Mouse (Mus musculus) MN1 (cell line): ENCODE results near the gene Parp1.

ENCODE experiments used
- DNase-seq: peaks from one replicate; pipeline ENCODE4 v3.0.0-alpha.2; 2016; ENCODE audit warnings: low spot score

Parp1 gene

DNA sequence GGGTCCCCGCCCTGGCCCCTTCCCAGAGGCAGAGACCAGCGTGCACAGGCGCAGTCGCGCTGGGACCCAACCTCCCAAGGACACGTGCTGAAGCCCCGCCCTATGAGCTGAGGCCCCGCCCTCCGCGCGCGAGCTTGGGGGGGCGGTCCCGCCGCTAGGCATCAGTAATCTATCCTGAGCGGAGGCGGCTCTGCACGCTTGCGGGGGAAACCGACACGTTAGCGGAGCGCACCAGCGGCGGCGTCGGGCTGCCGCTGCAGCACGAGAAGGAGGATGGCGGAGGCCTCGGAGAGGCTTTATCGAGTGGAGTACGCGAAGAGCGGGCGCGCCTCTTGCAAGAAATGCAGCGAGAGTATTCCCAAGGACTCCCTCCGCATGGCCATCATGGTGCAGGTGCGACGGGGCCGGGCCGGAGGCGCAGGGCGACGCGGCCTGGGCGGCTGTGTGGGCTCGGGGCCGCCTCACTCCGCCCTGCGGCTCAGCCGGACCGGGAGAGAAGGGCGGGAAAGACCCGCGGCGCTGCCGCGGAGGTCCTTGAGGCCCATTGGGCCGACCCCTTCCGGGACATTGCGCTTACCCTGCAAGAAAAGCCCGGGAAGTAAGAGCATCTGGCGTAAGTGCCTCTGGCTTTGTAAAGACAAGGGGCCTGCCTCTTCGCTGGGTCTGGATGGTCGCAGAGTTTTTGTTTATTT is at the start of gene Parp1:
Gene Parp1 (plus strand): TSS at position 164 of the 692 bp plus-strand sequence.
- DNase-seq = peak; percentile 96

DNA sequence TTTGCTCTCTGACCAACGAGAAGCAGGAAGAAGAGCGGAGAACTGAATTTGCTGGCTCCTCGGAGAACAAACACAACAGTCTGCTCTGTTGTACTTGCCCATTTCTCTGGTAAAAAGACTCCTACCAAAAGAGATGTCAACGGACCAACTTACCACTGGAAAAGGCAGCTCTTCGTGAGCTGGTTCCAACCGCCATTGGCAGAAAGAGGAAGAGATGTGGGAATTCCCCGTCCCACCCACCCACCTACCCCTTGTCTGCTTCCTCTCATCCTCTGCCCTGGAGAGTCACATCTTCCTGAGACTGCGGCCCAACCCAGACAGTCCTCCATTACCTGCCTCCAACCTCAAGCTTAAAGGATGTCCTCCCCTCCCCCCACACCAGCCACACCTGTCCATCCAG is 49.2 kb upstream of the Parp1 start:
- DNase-seq = no peak

DNA sequence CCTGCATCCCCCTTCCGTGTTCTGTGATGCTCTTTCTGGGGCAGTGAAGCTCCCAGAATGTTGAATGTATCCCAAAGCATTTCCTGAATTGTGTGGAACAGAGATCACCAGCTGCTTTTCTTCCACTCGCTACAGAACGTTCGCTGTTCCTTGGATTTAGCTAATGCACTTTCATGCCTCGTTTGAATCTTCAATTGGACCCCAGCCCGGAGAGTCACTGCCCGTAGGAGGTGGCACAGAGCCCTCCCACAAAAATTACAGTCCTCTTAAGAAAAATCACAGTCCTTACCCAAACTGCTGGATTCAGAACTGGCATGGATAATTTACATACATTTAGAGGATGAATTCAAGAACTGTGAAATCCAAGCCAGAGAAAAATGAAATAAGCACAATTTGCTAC is 48.5 kb upstream of the Parp1 start:
- no peak for DNase-seq

DNA sequence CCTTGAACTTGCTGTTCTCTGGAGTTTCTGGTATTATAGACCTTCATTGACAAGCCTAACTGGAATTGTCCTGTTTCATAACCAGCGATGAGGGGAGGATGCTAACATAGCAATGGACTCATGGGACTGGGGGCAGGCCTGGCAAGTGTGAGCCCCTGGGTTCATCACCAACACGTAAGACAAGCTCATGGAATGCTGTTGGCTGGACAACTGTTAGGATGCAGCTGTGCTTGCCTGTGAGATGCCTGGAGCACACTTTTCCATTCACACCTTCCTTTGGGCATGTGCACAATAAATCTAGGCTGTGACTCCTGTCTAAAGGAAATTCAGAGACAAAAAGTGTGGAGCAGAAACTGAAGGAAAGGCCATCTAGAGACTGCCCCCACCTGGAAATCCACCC is 45.4 kb upstream of the Parp1 start:
- DNase-seq = no peak

DNA sequence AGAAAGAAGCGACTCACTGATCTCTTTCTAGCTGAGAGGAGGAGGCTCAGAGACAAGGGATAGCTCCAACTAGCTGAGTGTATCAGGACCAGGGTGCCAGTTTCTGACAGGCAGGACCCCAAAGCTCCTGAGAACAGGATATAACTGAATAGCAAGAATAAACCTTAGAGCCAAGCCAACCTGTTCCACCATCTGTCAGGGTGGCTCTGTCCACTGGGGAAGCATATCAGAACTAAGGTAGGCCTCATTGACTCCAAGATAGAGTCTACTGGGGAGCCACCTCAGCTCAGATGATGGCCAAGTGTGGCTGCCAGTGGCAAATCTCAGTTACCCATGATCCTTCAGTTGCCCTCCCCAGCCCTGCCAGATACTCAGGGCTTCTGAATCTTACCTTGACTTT is 43.4 kb upstream of the Parp1 start:
- DNase-seq = no peak

DNA sequence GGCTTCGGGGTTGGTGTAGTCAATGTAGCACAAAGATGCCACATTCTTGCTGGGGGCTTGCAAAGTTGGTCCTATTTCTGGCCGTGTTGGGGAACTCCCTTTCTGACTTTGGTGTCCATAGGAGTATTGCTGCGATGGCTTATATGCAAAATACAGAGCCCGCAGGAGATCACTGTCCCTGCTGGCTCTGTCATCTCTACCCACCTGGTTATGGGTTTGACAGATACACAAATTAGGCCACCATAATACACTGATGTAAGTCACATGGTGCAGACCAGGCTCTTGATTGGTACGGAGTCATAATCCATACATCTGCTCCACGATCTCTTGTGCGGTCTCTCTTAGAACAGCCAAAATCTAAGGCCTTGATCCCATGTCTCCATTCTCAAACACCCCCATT is 38.9 kb upstream of the Parp1 start:
- DNase-seq = no peak

DNA sequence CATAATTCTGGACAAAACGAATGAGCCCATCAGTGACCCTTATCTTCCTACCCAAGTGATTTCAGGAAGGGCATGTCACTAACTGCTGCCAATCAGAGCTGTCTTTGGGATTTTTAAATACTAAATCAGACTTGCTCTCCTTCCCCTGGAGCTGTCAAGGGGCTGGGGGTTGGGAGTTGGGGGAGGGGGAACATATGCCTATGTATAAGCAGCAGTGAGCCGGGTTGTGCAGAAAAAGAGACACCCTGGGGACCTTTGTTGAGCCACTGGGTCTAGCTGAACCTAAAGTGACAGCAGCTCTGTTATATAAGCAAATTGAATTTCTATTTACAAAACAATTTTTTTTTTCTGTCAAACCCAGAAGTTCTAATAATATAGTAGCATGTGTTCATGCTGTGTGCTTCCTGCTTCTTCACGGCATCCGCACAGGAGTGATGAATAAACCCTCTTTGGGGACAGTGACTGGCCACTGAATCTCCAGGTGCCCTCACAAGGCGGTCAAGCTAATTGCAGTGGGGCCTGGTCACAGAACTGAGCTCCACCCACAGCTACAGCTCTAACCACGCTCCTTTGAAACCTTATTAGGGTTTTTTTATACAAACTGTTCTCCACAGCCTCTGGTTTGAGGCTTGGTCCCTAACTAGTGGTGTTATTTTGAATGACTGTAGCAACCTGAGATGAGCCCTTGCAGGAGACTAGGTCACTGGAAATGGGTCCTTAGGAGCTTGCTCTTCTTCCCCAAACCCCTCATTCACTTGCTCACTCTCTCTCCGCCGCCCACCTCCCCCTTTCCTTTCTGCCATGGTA is 38.1 kb upstream of the Parp1 start:
- DNase-seq = no peak

DNA sequence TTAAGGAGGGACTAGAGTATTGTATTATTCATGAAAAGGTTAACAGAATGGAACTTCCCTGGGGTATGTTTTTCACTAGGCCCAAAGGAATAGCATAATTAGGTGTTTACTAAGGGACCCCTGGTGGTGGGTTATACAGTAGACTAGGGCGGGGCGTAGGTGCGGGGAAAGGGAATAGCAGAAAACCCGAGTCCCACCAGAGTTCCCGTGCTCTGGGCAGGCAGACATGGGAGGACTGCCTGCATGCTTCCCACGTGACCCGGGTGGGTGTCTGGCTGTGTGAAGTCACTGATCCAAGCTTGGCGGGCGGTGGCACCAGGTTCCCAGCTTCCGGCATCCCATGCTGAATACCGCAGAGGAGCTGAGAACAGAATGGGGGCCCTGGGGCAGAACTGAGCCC is 36.1 kb upstream of the Parp1 start:
- DNase-seq = no peak

DNA sequence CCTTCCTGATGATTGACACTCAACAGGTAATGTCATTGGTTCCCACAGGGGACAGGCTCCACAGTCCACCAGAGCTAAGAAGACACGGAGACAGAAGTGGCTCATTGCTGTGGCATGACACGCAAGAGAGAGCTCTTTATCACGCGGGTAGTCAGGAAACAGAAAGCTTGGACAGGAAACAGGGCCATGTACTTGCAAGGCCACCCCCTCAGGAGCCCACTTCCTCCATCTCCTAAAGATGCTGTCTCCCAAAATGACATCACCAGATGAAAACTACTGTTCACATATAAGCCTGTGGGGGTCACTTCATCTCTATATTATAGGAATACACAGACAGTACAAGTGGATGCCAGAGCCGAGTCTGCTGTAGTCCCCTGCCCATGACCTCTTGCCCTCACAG is 32.0 kb upstream of the Parp1 start:
- DNase-seq = no peak

DNA sequence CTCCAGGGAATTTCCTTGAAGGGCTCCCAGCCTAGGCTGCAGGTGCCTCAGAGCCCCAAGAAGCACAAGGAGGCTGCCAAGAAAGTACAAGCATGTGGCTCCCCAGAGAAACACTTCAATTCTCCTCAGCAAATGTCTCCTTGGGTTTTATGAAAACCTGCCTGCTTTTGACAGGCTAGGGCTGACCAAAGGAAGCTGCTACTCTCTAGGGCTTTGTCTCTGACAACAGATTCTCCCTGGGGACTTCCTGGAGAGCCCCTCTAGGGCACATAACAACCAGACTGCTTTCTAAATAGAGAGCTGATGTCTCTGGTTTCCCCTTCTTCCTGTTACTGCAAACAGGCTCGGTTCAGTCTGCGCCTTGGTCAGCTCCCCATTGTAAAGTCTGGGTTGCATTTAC is 27.5 kb upstream of the Parp1 start:
- DNase-seq = peak; percentile 20

DNA sequence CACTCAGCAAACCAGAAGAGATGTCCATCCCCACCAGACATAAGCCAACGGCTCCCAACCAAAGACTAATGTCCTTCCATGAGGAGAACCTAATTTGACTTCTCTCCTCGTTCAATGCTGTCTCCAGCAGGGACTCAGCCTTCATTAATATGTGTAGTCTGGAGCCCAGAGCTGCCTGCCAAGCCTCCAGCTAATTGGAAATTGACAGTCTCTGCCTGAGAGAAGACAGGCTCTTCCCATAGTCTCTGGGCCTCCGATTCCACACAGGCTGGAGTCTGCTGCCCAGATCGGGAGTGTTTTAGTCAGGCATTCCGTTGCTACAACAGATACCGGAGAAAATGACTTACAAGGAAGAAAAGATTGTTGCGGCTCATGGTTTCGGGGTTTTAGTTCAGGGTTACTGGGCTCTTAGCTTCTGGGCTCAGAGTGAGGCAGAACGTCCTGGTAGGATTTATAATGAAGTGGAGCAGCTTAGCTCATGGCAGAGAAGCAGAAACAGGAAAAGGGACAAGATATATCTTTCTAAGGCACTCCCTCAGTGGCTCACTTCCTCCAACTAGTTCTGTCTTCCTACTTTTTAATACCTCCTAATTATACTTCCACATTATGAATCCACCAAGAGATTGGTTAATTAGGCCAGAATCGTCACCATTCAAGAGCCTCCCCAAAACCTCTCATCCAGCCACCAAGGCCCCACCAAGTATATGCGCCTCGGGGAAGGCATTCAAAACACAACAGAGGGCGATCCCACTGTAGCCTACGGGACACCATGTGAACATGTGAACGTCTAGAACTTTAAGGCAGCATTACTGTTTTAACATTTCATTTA is 26.6 kb upstream of the Parp1 start:
- peak; percentile 63 for DNase-seq

DNA sequence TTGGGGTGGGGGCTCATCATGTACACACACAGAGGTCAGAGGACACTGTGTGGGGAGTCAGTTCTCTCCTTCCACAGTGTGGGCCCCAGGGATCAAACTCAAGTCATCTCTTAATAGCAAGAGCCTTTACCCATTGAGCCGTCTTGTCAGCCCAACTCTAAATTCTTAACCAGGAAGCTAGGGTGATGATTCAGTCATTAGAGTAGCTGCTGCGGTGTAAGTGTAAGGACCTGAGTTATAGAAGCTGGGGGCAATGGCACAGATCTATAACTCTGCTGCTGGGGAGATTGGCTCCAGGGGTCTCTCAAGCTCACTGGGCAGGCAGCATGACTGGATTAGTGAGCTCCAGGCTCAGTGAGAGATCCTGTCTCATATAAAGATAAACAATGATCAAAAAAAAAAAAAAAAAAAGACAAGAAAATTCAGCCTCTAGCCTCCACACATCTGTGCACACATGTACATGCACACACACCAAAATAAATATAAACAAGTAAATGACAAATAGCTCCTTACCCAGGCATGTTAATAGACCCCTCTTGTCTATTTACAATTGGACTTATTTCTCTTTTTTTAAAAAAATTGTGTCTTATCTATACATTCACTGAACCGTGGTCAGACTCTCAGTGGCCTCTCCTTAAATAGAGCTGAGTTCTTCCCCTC is 25.9 kb upstream of the Parp1 start:
- DNase-seq = no peak

DNA sequence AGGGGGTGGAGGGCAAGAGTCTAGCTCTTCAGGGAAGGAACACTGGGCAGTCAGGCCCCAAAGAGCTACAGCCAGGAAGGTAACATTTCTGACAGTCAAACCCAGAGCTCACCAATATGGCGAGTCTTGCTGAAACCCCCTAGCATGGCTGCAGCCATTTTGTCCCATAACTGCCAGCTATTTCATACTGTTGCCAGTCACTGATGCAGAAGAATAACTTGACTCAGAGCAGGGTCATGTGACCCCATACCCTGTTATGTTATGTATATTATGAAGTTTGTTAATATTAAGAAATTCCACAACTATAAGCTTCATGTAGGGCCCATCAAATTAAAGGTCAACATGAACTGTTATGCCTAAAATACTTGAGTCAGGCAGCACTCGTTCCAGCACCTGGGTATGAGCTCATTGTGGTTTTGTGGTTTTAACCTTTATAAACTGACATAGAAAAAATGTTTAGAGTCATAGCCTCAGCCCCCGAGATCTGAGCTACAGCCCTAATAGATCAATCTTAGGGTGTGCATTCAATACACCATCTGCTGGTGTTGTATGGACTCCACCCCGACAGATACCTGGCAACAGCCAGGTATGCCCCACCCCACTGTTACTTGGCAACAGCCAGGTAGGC is 22.7 kb upstream of the Parp1 start:
- DNase-seq = no peak

DNA sequence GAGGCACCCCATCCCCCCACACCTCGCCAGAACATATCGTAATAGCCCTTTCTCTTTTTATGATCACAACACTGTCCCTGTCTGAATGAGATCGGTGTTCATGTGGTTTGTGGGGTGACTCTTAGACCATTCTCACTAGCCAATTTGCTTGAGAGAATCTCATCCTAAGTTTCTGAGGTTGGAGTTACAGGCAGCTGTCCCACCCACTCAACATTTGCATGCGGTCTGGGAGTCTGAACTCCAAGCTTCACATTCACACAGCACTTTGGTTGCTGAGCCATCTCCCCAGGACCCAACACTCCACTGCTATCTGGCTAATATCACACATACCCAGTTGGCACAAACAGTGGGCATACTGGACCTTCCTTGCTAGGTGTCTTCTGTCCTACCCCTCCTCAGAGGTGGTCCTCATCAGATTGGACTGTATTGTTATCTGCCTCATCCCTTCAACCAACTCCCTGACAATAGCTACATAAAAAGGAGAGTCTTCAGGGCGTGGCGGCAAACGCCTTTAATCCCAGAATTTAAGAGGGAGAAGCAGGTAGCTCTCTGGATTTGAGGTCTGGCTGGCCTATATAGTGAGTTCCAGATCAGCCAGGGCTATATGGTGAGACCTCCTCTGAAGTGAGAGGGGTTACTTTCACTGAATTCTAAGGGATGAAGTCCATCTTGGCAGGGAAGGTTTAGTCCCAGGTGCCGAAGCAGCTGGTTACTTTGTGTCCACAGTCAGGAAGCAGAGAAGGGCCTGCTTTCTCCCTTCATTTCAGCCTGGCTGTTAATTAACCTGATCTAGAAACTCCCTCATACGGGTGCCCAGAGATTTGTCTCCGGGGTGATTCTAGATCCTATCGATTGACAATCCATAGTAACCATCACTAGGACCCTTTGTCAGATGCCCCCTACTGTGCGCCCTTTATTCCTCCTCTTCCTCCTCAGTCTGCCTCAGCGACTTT is 21.6 kb upstream of the Parp1 start:
- no peak for DNase-seq

DNA sequence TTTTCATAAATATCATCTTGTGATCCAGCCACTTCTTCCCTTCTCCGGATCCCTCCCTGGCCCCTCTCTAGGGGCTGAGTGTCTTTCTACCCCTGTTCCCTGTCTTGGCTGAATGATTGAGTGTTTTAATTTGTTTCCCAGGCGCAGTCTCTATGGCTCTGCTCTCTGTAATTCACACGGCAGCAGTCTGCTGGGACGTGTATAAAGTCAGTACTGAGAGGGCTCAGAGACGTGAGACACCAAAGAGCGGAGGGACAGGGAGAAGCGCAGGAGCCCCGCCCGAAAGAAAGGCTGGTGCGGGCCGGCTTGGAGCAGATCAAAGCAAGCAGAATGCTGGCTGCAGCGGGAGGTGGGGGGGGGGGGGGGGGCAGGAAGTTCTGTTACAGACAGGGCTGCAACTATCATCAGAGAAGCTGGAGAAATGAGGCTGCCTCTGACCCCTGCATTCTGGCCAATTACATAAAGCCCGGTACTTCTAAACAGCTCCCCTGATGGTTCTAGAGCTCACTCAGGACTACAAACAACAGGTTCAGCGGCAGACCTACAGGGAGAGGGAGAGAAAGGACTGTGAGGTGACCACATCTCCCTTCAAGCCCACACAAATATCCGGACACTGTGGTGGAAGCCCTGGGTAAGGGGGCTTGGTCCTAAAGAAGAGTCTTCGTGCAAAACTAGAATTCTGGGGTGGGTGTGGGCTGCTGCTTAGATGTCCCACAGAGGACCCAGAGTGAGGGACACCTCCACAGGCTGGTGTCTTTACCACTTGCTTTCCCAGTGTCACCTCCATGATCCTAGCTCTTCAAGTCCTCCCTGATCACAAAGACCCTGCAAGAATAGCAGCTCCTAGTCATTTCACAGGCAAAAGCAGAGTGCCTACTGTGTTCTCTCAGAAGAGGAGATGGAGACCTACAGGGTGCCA is 20.7 kb upstream of the Parp1 start:
- no peak for DNase-seq

DNA sequence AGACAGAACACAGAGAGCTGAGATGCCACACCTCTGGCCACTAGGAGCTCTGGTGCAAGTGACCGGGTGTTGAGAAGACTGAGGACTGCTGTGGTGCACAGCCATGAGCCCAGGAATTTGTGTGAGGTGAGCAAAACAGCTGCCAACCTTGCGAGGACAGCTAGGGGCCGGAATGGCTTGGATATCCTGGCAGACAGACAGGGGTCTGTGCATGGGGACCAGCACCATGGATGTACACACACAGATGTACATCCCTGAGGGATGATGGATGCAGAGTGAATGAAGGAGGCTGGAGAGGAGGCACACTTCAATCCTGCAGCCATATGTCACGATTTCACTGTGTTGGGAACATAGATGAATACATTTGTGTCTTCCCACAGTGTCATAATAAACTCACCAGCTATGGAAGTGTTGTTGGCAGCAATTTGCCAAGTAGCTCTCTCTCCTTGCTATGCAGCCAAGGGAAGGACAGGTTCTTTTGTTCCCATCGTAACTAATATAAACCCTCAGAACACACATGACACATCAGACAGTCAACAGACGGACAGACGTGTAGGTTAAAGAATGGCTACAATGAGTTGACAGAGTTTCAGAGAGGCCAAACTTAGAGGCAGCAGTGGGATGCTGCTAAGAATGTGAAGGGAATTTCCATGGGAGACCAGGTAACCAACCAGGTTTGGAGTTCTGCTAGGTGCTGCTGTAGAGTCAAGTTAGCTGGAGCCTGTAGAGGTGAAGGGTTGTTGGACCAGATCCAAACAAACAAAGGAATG is 19.0 kb upstream of the Parp1 start:
- no peak for DNase-seq

DNA sequence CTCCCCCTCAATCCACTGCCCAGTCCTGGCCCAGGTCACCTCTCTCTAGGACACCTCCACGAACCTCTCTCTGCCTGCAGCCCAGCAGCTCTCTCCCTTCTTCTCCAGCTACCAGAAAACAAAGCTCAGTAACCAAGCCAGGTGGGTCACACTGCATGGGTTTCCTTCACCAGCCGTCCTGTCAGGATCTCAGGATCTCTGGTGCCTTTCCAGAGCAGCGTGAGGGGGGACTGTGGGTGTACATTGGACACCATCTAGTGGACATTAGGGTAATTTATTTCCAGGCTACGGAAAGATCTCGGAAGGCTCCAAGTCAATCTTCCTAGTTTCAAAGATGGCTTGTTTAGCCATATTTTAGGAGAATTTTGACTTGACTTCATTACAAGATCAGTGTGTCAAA is 18.0 kb upstream of the Parp1 start:
- DNase-seq = peak; percentile 59

DNA sequence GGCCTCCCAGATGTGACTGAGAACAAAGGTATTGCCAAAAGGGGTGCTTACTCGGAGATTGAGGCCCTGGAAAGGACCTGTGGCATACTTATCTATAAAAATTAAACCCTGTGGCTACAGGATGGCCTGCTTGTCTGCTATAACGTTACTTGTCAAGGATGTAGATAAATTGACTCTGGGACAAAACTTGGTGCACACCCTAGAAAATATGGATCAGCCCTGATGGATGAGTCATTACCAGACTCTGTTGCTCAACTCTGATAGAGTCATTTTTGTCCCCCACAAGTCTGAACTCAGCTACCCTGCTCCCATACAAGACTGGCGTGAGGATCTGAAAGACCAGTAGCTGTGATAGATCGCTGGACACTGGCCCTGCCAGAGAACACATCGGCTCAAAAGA is 11.8 kb upstream of the Parp1 start:
- no peak for DNase-seq

DNA sequence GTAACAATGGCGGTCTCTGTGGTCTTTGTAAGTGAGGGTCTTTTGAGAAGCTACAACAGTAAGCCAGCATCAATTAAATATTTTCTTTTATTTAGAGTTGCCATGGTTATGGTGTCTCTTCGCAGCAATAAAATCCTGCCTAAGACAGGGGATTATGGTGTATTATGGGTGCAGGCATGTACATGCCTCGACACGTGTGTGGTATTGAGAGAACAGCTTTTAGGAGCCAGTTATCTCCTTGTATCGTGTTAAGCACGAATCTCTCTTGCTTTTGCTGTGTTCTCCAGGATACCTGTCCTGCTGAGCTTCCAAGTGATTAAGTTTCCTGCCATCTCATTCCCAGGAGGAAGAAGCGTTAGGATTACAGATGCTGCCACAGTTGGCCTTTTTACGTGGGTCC is 9.3 kb upstream of the Parp1 start:
- DNase-seq = no peak
